Mouse (Mus musculus): ENCODE measurements around the gene Vmn2r68. TPM values are rescaled to one million over a fixed set of nuclear protein-coding genes. Genes with fewer than 3 reads are reported as not detected.

Gene Vmn2r68
- not detected in 2 replicates for polyA plus RNA-seq (2016; fragmentation: Nextera tagmentation; extraction: Ambion mirVana)

GRCm38 (mm10) chr7:85237683-85238082, at the start of gene Vmn2r68:
Gene Vmn2r68, minus strand, starts transcription at chr7:85237783.
- no peaks in the 10 kb centered on the region for H3K36me3 ChIP-seq (replicated peaks)
- no peak for DNase-seq (ENCODE audit: low spot score)
- H3K4me3 ChIP-seq: no peak within 1 kb of the TSS
- no peak within 1 kb of the TSS for H3K27ac ChIP-seq (replicated peaks)
- H3K9me3 ChIP-seq: no peaks in the 10 kb centered on the region
- H3K4me1 ChIP-seq: no peaks in the 10 kb centered on the region
- H3K27me3 ChIP-seq (replicated peaks; ENCODE audit: low read depth, poor library complexity, severe bottlenecking): no peaks in the 10 kb centered on the region

Other genes with a start within 250 kb of the Vmn2r68 start
- not detected in 2 replicates for gene Vmn2r66, start 225.5 kb downstream of the Vmn2r68 start, polyA plus RNA-seq (2016; fragmentation: Nextera tagmentation; extraction: Ambion mirVana)
- not detected in 2 replicates for gene Vmn2r67, start 81.8 kb downstream of the Vmn2r68 start, polyA plus RNA-seq (2016; fragmentation: Nextera tagmentation; extraction: Ambion mirVana)
- not detected in 2 replicates for gene Vmn2r69, start 178.1 kb upstream of the Vmn2r68 start, polyA plus RNA-seq (2016; fragmentation: Nextera tagmentation; extraction: Ambion mirVana)